Mouse (Mus musculus): ENCODE data around the gene Grik1.

- no peak for TF ChIP-seq CTCF (IDR thresholded peaks at IDR 0.05; ENCODE audit: low read depth, low read length)
- TF ChIP-seq POLR2A (IDR thresholded peaks at IDR 0.05; ENCODE audit: insufficient read depth, low read length), result no peak
- no peak for TF ChIP-seq EP300 (IDR thresholded peaks at IDR 0.05; ENCODE audit: insufficient read depth, low read depth, low read length)
Observed at GRCm38 (mm10) chr16:87944318-87944717, 345.7 kb downstream of the Grik1 start.
